Mouse (Mus musculus) midbrain, postnatal 0 days (tissue): ENCODE results near the gene Rundc1. TPM values are rescaled to one million over a fixed set of nuclear protein-coding genes. Genes with fewer than 3 reads are reported as not detected.
A peak's percentile ranks its signal among the peaks of the same experiment; 100 is the strongest.
"Not testable (repeated sequence)": the region's sequence is repeated elsewhere in the genome, so short reads cannot be mapped to it uniquely, and the experiment has no call there.

ENCODE experiments used
- ATAC-seq: fragments of 200-750 bp; cut with Nextera tagmentation; 2 replicates; pipeline ENCODE4 v1.8.0; 2017; ENCODE audit warnings: moderate number of reproducible peaks, mild to moderate bottlenecking, moderate TSS enrichment, moderate library complexity; ENCODE audit not compliant: low FRiP score
- DNase-seq: peaks from one replicate; pipeline ENCODE4 v3.0.0-alpha.2; 2015; ENCODE audit warnings: low spot score
- H3K27ac ChIP-seq: fragments of 300-500 bp; sonication (generic); 2 replicates; pipeline ENCODE4 v1.5.1; 2014; ENCODE audit warnings: low read depth, mild to moderate bottlenecking, low read length, mixed read lengths
- H3K27me3 ChIP-seq: fragments of 300-500 bp; sonication (generic); 2 replicates; pipeline ENCODE4 v1.6.1; 2014; ENCODE audit warnings: low read length, control low read depth, mixed read lengths; ENCODE audit not compliant: insufficient read depth
- H3K36me3 ChIP-seq: fragments of 300-500 bp; sonication (generic); 2 replicates; pipeline ENCODE4 v1.6.1; 2014; ENCODE audit warnings: low read length, control low read depth, mixed read lengths; ENCODE audit not compliant: insufficient read depth
- H3K4me1 ChIP-seq: fragments of 300-500 bp; sonication (generic); 2 replicates; pipeline ENCODE4 v1.6.1; 2014; ENCODE audit warnings: mild to moderate bottlenecking, control low read depth, antibody characterized with exemption, low read length, mixed read lengths; ENCODE audit not compliant: insufficient read depth
- H3K4me2 ChIP-seq: fragments of 300-500 bp; sonication (generic); 2 replicates; pipeline ENCODE4 v1.6.1; 2014; ENCODE audit warnings: low read depth, mild to moderate bottlenecking, low read length, mixed read lengths; ENCODE audit not compliant: poor library complexity, severe bottlenecking
- H3K4me3 ChIP-seq: fragments of 300-500 bp; sonication (generic); 2 replicates; pipeline ENCODE4 v1.5.1; 2014; ENCODE audit warnings: low read depth, mild to moderate bottlenecking, low read length, moderate library complexity
- H3K9ac ChIP-seq: fragments of 300-500 bp; sonication (generic); replicated peaks from 2 replicates; pipeline ENCODE4 v1.6.1; 2014; ENCODE audit warnings: mild to moderate bottlenecking, low read length, moderate library complexity, mixed read lengths; ENCODE audit not compliant: poor library complexity, severe bottlenecking
- H3K9me3 ChIP-seq: fragments of 300-500 bp; sonication (generic); 2 replicates; pipeline ENCODE4 v1.6.1; 2016; ENCODE audit warnings: low read length, control low read depth
- CTCF ChIP-seq: IDR thresholded peaks from 2 replicates; pipeline ENCODE4 v1.5.1; 2016; ENCODE audit warnings: antibody characterized with exemption, mild to moderate bottlenecking
- WGBS: fragments of 180-500 bp; shearing (Covaris S2); extraction: QIAGEN DNeasy Blood & Tissue Kit; methylation state at CpG from one replicate; pipeline ENCODE4 v1.1.7; 2014; 5-methylcytosine and 5-hydroxymethylcytosine counted together
- polyA plus RNA-seq: library from polyadenylated mRNA; unstranded; fragments of >200 nt; fragmentation: Nextera tagmentation; extraction: Ambion mirVana; gene quantifications from 2 replicates; pipeline ENCODE4 v1.2.1, GENCODE M21; 2015
- total RNA-seq: library from RNA; depleted of rRNA; stranded (reverse); fragments of >200 nt; gene quantifications from 2 replicates; pipeline ENCODE4 v1.2.3, GENCODE M21; 2014

Rundc1 gene
- total and polyA plus RNA-seq, 2 experiments from 2014 or later, result 12.9 to 24.2 TPM

DNA sequence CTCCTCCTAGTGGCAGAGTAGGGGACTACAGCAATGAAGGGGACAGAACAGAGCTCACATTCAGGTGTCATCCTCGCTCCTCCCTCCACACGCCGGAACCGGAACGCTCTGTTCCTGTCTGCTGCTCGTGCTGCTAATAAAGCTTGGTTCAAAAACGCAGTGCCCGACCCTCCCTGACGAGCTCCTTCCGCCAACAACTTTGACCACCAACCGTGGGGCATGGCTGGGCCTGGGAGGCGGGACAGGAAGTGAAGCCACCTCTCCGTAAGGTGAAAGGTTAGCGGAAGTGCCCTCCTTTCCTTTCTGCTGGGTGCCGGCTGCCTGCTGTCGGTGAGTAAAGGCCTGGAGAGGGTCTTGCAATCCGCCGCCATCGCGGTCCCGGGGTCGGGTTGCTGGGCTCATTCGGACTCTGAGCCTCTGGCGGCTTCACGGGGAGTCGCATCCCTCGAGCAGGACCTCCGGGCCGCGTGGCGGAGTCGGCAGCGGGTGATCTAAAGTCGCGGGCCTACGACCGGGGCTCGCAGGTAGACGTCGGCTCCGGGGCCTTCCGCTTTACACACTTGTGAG lies 17.3 kb downstream of the Rundc1 start, which contains the start of gene Rpl27:
Gene Rpl27 (plus strand): TSS at position 172 of the 567 bp plus-strand sequence.
- Histone ChIP-seq H3K4me2 (peak within 1 kb of the TSS; percentile 73), H3K36me3 (peaks cover 18% of the 10 kb centered on the region), H3K4me3 (peak within 1 kb of the TSS; percentile 76), H3K27ac (peak within 1 kb of the TSS; percentile 91), H3K9ac (peak within 1 kb of the TSS; percentile 93), H3K4me1 (0 out of 2 replicates have a peak, but pooled peaks cover 3% of the 10 kb centered on the region), H3K9me3 (no peaks in the 10 kb centered on the region), H3K27me3 (no peaks in the 10 kb centered on the region)
- DNase-seq (peak; percentile 99), ATAC-seq (peak; percentile 97)
- peak; percentile 90 for TF ChIP-seq CTCF
- WGBS, result under 1% methylated on average over 42 of the region's 42 CpGs

DNA sequence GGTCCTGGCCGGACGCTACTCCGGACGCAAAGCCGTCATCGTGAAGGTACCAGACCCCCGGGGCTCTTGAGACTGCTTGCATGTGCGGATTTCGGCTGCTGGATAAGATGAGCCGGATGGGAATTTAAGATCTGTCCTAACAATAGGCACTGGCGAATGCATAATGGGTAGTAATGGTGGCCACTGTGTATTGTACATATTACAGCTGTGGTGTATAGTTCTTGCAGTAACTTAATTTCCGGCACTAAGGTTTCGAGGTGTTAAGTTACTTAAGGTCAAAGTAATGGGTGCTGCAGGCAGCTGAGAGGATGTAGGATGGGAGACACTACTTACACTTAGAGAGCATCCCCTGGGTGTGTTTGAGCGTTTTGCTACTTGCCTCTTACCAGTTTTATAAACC lies 17.9 kb downstream of the Rundc1 start:
- Histone ChIP-seq H3K4me1 (0 out of 2 replicates have a peak, but pooled peaks cover 3% of the 10 kb centered on the region), H3K36me3 (peaks cover 18% of the 10 kb centered on the region), H3K27ac (peak overlapping the region; percentile 91), H3K4me3 (peak overlapping the region; percentile 76), H3K27me3 (no peaks in the 10 kb centered on the region), H3K9ac (peak overlapping the region; percentile 93), H3K4me2 (peak overlapping the region; percentile 73), H3K9me3 (no peaks in the 10 kb centered on the region)
- WGBS, result 2% methylated on average over 14 of the region's 14 CpGs
- ATAC-seq (no peak; the same call in 1 of the 2 replicates), DNase-seq (no peak)
- no peak for TF ChIP-seq CTCF

DNA sequence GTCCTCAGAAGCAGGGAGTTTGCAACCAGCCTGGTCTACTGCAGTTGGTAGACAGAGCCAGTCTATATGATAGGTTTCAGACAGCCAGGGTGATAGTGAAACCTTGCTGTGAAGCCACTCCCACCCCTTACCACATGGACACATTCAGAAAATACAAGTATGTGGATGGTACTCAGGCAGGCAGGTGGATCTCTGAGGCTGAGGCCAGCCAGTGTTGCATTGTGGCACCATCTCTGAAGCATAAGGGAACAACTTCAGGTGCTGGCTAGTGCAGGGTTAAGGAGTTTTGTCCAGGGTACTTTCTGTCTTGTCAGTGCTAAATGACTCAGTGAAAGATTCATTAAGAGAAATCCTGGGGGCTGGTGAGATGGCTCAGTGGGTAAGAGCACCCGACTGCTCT lies 21.4 kb downstream of the Rundc1 start:
- DNase-seq (no peak), ATAC-seq (no peak)
- no peak for TF ChIP-seq CTCF
- Histone ChIP-seq H3K27me3 (no peaks in the 10 kb centered on the region), H3K9ac (no peak overlapping the region), H3K9me3 (no peaks in the 10 kb centered on the region), H3K4me1 (0 out of 2 replicates have a peak, but pooled peaks cover 3% of the 10 kb centered on the region), H3K36me3 (peaks cover 18% of the 10 kb centered on the region), H3K4me3 (no peak overlapping the region), H3K27ac (no peak overlapping the region), H3K4me2 (no peak overlapping the region)
- WGBS, result 93% methylated on average over 1 of the region's 1 CpGs

DNA sequence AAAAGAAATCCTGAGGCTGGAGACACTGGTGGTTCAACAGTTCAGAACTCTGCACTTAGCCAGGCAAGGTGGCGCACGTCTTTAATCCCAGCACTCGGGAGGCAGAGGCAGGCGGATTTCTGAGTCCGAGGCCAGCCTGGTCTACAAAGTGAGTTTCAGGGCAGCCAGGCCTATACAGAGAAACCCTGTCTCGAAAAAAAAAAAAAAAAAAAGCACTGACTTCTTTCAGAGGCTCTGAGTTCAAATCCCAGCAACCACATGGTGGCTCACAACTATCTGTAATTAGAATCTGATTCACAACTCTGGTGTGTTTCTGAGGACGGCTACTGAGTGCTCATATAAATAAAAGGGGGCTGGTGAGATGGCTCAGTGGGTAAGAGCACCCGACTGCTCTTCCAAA lies 22.0 kb downstream of the Rundc1 start:
- ATAC-seq, H3K4me3 ChIP-seq, H3K4me1 ChIP-seq, H3K27me3 ChIP-seq, H3K27ac ChIP-seq, H3K9me3 ChIP-seq, H3K9ac ChIP-seq, DNase-seq, H3K4me2 ChIP-seq: not testable (repeated sequence)
- peaks cover 18% of the 10 kb centered on the region for H3K36me3 ChIP-seq
- 93% methylated on average over 8 of the region's 8 CpGs for WGBS

DNA sequence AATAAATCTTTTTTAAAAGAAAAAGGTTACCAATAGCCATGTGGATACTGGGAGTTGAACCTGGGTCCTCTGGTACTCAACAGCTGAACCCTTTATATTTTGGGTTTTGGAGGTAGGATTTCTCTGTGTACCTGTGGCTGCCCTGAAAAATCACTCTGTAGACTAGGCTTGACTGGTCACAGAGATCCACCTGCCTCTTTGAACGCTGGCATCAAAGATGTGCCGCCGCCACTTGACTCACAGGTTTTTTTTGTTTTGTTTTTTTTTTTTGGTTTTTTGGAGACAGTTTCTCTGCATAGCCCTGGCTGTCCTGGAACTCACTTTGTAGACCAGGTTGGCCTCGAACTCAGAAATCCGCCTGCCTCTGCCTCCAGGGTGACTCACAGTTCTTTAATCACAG lies 22.9 kb downstream of the Rundc1 start:
- H3K27me3 ChIP-seq, result no peaks in the 10 kb centered on the region
- no peak overlapping the region for H3K4me2 ChIP-seq
- peaks cover 18% of the 10 kb centered on the region for H3K36me3 ChIP-seq
- no peak overlapping the region for H3K9ac ChIP-seq
- ATAC-seq, result no peak
- no peak for DNase-seq
- 87% methylated on average over 5 of the region's 5 CpGs for whole genome bisulfite sequencing
- H3K4me1 ChIP-seq, result 0 out of 2 replicates have a peak, but pooled peaks cover 3% of the 10 kb centered on the region
- H3K27ac ChIP-seq, result no peak overlapping the region
- no peak for TF ChIP-seq CTCF
- H3K4me3 ChIP-seq, result no peak overlapping the region
- H3K9me3 ChIP-seq, result no peaks in the 10 kb centered on the region

DNA sequence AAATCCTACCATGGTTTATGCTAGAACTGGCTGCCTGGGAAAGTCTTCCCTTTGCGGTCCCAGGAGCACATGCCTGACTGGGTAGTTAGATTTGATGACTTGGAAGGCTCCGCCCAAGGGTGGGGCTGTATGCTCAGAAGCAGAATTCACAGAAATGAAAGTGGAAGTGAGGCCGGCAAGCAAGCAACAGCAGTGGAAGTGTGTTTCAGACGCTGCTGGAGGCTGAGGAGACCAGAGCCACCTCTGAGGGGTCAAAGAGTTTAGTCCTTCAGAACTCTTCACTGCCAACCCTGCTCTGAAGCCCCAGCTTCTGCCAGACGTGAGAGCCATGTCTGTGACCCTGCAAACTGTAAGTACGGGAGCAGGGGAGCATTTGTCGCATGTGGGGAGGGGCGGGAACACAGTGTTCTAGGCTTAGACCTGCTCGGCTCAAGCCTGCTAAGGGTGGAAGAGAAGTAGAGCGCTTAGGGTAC lies 23.4 kb downstream of the Rundc1 start, which contains the start of gene Ifi35:
Gene Ifi35 (plus strand): TSS at position 134 of the 473 bp plus-strand sequence.
- 0 out of 2 replicates have a peak, but pooled peaks cover 3% of the 10 kb centered on the region for H3K4me1 ChIP-seq
- peaks cover 18% of the 10 kb centered on the region for H3K36me3 ChIP-seq
- no peak within 1 kb of the TSS for H3K9ac ChIP-seq
- no peaks in the 10 kb centered on the region for H3K27me3 ChIP-seq
- 44% methylated on average over 10 of the region's 10 CpGs for WGBS
- ATAC-seq (no peak), DNase-seq (no peak)
- H3K4me2 ChIP-seq, result no peak within 1 kb of the TSS
- 0 out of 2 replicates have a peak within 1 kb of the TSS, but pooled peaks have one; percentile 6 for H3K27ac ChIP-seq
- no peak for TF ChIP-seq CTCF
- H3K9me3 ChIP-seq, result no peaks in the 10 kb centered on the region
- 0 out of 2 replicates have a peak within 1 kb of the TSS, but pooled peaks have one; percentile 13 for H3K4me3 ChIP-seq
